Mouse (Mus musculus): ENCODE data around the gene Vps45.
"Not testable (repeated sequence)": the region's sequence is repeated elsewhere in the genome, so short reads cannot be mapped to it uniquely, and the experiment has no call there.

Vps45 gene

DNA sequence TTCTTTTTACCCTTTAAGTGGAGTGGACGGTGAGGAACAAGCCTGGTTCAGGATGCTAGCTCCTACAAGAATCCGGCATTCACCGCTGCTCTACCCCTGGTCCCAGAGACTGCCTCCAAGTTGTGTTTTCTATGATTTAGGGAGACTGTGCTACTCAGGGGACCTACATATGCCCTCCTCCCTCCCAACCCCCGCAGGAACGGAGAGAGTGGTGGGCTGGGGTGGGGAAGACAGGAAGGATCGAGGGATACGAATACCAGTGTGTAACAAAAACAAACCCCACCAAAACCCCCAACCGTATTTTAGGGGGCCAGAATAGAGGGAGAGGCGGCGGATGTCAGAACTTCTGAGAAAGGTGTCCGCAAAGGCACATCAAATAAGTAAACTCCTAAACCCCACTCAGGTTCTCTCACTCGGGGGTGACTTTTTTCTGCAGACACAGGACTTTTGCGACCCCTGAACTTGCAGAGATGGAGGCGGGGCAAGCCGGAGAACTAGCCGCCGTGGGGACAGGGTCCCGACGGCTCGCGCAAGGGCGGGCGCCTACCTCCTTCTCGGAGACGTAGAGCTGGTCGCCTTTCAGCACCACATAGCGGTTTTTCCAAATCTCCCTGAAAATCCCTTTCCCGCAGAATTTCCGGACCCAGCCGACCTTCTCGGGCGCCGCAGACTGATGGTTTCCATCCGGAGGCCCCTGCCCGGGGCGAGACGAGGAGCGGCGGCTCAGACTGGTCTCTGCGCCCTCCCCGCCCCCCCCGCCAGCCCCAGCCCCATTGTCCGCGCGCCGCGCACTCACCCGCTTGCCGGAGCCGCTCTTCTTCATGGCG, 63.1 kb downstream of the Vps45 start:
- DNase-seq: peak; percentile 71 to 78

DNA sequence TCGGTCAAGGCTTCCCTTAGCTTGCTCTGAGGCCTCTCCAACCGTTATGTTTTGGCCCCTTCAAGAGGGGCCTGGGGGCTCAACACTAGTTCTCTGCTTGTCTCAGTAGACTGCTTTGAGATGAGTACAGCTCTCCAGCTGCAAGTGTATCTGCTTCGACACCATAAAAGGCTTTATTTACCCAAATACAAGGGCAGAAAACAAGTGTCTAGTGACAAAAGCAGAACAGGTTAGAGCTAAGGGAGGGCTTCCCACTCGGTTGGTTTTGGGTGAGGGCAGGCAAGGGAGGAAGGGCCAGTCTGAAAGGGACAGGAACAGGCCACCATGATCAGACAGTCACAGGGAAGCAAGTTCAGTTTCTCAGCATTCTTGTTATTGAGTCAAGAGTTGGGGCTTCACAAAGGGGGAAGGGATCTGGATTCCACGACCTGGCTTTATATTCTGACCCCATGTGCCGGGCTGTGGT, 63.9 kb downstream of the Vps45 start:
- DNase-seq: peak; percentile 30 to 49

DNA sequence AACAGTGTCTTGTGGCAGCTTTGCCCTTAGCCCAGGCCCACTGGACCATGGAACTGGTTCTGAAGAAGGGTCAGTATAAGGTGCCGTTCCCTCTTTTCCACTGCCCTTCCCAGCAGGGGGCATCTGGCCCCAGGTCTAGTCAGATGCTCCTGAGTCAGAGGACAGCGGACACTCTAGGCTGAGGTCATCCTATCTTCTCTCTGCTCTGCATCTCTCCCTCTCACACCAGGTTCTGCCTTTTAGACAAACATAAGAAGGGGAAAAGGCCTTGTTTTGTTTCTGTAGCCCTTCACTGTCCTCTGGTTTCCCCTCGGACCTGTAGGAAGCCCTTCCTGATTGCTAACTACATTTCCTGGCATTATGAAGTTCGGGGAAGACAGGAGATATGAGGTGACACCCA, 64.4 kb downstream of the Vps45 start:
- DNase-seq: peak; percentile 47 to 59

DNA sequence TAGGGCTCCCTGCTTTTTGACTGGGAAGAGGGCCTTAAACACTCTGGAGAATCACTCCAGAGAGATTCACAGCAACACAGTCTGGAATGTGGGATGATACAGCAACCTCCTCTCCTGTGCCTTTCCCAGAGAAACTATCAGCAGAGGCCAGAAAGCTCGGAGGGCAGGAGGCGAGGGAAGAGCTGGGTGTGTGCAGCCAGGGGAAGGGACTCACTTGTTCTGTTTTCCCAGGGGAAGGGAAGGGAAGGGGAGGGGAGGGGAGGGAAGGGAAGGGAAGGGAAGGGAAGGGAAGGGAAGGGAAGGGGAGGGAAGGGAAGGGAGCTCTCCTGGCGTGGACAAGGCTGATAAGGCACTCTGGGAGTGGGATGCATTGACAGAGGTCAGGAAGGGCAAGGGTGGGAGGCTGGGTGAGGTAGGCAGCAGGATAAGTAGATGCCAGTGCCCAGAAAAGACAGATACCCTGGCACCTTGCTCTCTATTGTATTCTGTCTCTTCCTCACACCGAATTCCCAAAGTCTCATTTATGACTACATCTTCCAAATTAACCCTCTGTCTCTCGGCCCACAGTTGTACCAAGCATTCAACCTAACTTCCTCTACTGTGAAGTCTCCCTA, 65.2 kb downstream of the Vps45 start:
- DNase-seq: no peak

DNA sequence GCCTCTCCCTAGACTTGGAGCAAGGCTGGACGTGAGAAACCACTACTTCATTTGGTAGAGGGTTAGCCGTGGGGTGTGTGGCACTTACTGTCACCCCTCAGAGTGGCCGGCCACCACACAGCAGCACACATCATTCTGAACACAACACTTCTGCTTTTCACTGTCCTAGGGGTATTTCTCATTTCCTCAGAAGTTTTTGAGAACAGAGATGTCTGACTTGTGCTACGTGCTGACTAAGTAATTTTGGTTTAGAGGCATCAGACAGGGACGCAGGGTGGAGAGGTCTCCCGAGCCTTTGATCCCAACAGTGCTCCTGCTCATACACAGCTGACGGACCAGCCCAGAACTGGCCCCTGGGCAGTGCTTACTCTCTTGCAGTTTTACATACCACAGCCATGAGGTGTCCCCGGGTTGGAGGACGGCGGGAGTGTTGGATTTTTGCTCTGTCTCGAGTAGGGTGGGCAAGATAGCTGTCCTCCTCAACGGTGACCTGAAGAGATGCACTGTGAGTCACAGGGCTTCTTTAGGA, 67.8 kb downstream of the Vps45 start:
- no peak for DNase-seq

DNA sequence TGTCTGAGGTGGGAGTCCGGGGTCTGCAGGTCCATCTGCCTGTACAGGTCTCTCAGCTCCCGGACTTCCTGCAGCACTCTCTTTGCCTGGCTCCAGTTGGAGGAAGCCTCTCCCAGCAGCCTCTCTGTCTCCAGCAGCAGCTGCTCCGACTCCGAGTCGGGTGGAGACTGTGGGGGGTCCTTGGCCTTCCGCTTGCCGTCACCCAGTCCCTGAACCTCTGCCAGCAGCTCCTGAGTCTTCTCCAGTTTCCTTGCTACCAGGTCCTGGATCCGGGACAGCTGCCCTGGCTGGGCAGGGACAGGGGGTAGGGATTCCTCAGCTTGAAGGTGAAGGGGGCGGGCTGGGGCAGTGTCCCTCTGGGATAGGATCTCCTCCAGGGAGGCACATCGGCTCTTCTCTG, 69.3 kb downstream of the Vps45 start:
- DNase-seq: peak; percentile 81 to 87

DNA sequence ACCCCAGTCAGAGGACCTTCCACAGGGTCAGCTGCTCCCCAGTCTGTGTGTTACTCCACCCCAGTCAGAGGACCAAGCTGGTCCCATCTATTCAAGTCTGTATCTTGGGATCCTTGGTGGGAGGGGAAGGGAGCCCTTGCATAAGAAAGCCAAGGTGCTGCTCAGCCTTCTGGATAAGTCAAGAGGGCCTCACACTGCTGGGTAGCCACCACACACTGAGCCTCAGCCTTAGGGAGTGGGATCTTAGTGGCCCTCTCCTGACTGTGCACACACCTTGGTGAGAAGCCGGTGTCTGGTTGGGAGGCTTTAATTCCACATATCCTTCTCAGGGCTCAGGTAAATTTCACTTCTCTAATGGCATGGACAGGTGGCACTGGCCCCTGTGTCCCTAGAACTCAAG, 70.1 kb downstream of the Vps45 start:
- no peak for DNase-seq

DNA sequence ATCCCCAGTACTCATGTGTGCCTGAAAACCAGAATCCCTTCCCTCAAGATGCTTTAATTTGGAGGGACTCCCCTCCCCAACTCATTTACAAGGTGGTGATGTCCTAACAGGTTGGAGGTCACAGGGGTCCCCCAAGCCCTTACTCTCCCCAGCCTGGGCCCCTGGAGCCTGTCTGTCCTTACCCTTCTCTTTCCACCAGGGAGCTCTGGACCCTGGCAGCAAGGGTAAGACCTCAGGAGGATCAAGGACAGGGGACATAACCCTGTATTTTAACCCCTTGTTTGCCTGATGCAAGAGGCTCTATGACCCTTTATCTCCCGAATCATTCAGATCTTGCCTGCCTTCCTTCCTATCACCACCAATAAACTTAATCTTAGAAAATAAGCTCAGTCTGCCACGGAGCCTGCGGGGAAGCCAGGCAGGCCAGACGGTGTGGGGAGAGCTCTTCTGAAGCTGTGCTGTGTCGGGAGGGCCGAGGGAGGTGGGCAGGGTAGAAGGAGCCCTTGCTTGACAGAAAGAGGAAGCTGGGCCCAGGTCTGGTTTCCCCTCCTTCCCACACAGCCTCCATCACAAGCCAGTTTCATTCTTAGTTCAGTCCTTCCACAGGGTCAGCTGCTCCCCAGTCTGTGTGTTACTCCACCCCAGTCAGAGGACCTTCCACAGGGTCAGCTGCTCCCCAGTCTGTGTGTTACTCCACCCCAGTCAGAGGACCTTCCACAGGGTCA, 70.7 kb downstream of the Vps45 start:
- DNase-seq: peak in 1 of 2 experiments; percentile 15

DNA sequence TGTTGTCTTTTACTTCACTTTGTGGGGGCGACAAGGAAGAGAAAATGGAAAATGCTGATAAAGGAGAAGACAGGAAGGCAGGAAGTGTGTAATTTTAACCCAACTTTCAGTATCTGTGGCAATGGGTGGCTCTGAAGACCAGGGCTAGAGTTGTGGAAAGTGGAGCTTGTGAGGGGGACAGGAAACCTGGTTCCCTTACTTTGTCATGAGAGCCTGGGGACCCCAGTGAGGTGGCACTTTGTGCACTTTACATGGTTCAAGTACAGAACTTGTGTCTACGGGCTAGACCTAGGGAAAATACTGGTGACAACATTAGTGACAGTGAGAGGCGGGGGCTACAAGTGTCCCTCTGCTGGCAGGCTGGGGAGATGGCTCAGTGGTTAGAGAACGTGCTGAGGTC, 71.3 kb downstream of the Vps45 start:
- no peak for DNase-seq

DNA sequence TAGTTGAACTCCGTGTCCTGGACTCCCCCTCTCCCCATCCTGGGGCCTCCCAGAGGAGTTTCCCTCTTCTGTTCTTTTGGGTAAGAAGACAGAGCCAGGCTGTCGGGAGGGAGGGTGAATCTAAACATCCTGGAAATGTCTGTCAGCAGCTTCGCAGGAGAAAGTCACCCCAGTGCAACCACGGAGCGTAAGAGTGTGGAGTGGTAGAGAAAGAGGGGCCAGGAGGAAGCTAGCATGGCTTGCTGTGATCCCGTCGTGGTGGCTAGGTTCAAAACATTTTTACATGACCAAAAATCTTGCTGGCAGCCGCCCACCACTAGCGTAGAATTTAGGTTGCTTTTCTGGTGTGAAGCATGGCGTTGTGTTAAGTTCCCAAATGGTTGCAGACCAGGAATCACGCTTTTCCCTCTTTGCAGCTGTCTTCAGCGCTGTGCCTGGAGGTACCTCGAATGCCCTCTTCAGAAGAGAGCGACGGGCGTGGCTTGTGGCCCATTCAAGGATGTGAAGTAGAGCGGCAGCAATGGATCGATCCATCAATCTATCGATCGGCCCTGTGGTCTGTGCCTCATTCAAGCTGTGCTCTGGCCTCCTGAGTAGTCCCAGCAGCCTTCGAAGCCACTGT, 72.2 kb downstream of the Vps45 start:
- peak; percentile 61 to 77 for DNase-seq

DNA sequence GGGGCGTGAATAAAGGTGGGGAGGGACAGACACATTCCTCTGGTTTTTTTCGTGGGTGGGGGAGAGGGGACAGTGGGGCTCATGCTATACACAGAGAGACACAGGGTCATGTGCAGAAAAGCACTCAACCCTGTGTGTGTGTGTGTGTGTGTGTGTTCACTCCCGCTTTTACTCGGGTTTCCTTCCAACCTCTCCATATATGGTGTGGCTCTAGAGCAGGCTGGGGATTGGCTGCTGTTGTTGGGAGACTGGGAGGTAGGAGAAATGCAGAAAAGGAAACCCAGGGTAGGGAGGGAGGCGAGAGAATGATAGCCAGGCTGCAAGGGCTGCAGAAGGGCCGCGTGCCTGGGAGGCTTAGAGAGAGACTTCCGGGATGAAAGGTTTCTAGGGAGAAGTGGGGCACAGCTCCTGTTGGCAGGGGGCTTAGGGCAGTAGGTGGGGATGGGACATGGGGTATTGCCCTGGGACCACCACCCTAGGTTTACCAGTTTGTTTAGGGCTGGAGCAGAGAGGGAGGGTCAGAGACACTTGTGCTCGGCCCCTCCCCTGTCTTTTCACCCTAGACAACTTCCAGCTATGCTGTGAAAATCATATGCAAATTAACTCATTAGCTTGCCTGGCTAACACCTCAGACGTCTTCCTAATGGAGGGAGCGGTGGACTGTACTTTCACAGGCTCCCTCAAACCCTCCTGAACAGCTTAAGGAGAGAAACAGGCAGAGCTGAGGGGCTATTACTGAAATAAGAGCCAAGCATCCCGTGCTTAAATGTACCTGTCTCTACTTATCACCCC, 72.9 kb downstream of the Vps45 start:
- DNase-seq: peak; percentile 73 to 81

DNA sequence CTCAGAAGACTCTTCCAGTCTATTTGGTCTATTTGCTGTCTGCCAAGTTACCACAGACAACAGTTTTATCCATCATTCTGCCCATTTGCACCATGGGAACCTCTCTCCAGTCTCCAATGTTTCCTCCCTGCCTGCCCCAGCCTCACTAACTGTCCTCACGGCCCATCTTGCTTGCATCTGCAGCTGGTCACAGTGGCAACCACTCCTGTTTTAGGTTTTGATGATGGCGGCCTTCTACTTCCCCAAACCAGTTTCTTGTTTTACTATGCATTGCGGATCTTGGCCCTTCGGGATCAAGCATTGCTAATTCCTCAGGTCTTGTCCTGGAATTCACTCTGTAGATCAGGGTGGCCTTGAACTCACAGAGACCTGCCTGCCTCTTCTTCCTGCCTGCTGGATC, 76.1 kb downstream of the Vps45 start:
- no peak for DNase-seq

DNA sequence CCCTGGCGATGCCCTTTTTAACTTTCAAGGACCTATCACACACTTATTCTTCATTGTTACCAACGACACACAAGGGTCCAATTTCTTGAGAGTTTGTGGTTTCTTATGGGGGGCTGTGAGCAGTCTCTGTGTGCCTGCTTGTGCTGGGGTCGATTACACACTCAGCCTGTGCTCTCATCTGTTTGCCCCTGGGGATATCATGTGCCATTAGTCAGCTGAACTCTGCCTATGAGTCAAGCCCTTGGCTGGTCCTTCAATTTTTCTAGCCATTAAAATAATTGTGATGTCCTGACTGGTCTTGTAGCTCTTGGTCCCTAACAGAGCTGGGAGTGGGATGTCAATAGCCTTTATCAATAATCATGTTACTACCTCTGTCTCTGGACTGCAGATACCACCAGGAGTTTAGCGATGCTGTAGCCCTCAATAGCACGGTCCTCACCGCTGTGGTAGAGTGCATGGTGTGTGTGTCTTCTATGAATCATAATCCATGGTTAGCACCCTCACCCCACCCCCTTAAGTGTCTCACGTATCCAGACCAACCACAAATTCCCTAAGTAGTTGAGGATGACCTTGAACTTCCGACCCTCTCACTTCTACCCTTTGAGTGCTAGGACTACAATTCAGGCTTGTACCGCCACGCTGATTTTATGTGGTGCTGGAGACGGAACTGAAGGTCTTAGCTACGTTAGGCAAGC, 77.8 kb downstream of the Vps45 start:
- DNase-seq: no peak

DNA sequence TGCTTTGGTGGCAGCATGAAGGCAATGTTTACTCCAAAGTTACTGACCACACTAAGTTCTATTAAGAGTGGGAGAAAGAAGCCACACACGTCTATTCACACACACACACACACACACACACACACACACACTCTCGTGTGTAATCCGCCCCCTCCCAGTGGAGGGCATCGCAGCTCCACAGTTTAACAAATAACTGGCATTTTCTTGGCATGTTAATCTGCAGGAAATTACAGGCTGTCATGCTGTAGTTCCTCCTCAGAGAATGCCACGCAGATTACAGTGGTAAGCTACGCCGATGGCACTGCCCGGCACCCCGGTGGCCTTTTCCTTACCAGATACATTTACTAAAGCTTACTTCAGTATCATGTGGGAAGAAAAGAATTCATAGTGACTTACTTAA, 80.0 kb downstream of the Vps45 start:
- no peak for DNase-seq

DNA sequence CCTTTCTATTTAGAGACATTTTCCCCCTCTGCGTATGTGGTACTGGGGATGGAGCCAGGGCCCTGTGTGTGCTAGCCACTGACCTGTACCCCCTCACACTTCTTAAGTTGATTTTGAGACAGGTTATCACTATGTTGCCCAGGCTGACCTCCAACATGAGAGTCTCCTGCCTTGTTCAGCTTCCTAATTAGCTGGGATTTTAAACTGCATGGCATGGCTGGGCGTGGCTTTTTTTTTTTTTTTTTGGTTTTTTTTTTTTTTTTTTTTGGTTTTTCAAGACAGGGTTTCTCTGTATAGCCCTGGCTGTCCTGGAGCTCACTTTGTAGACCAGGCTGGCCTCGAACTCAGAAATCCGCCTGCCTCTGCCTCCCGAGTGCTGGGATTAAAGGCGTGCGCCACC, 80.7 kb downstream of the Vps45 start:
- DNase-seq: not testable (repeated sequence)

DNA sequence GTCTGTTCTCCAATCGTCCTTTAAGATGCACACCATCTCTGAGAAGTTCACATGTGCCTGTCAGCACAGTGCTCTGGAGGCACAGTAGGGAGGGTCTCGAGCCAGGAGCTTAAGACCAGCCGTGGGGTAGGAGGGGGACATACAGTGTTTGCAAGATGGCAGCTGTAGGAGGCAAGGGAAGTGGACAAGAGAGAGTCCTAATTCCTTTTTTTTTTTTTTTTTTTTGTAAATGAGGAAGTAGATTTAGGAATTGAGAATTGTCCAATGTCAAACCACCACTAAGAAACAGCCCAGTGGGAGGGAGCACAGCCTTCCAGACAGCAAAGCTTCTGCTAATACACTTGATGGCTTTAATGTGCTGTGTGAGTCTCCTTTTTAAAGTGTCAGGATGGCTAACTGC, 81.2 kb downstream of the Vps45 start:
- no peak for DNase-seq

DNA sequence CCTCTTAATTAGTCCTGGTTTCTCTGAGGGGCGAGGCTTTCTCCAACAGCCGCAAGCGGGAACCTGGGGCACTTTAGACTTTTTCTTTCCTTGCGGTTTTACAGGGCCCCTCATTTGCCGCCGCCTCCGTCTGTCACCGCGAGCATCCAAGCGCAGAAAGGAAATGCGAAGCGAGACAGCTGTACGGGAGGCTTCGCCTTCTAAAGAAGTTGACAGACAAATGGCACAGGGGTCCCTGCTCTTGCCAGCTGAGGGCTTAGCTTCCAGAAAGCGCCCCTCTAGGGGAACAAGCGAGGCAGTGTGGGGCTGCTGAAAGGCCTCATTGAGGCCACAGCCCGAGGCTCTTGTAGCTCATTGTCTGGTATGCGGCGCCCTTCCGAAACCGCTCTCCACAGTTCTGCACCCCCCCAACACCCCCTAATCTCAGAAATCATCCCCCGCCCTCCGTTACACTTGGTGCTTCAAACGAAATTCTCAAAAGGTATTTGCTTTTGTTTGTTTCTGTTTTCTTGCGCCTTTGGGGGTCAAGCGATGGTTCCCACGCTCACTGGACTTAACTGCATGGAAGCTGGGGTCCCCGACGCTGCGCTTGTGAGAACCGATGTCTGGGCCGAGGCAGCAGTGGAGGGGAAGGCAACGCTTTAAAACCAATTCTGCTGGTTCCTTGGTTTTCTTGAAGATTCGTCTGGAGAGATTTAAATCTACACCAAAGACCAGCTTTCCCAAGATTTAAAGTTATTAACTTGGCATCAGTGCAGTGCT, 85.2 kb downstream of the Vps45 start:
- peak; percentile 48 to 58 for DNase-seq

DNA sequence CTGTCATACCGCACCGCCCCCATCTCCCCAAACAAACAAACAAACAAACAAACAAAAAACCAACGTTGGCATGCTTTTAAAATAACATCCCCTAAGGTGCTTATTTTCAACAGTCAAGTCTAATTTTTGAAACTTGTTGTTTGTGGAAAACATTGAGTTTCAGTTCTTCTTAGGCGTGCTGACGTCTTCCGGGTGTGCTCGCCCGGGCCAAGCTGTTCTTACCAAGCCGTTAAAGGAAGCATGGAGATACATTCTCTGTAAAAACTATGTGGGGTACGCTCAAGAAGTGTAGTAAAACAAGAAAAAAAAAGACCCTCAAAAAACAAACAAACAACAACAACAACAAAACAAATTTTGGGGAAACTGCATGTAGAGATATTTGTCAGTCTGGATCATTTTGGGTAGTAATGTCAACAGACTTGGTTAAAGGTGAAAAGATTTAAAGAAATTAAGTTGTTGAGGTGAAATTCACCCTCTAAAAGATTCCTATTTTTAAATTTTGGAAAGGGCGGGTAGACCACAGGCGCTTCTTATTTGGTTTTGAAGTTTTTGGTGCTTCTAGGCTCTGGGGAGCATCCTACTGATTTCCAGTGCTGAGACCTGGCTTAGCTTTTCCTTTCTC, 85.9 kb downstream of the Vps45 start:
- DNase-seq: no peak

DNA sequence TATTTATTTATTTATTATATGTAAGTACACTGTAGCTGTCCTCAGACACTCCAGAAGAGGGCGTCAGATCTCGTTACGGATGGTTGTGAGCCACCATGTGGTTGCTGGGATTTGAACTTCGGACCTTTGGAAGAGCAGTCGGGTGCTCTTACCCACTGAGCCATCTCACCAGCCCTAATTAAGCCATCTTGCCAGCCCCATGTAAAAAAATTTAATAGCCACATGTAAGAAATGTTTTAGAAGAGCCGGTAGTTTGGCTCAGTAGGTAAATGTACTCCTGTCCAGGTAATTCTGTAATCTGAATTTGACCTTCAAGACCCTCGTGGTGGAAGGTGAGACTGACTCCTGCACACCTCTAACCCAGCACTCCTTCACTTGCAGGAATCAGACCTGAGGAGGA, 87.6 kb downstream of the Vps45 start:
- DNase-seq: not testable (repeated sequence)

DNA sequence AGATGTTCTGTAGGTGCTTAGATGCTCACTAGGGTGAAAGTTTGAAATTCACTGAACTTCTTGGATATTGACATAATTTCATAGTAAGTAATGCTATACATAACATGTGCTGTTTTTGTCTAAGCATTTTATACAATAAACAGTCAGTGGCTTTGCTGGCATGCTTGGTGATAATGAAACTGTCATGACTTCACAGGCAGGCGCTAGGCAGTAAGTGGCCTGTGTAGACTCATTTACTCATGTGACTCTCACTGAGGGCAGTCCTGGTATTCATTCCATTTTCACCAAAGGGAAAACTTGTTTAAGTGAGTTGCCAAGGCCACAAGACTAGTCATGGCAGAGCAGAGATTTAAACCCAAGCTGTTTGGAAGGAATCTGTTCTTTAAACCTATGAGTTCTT, 89.0 kb downstream of the Vps45 start:
- DNase-seq: no peak

Measured in kidney, postnatal 4 days (tissue).